Mouse (Mus musculus) liver, adult 2 months (tissue): Measurements from ENCODE around the gene Srgap3. TPM values are rescaled to one million over a fixed set of nuclear protein-coding genes. Genes with fewer than 3 reads are reported as not detected.
A peak's percentile ranks its signal among the peaks of the same experiment; 100 is the strongest.

Experiments
- DNase-seq: peaks from one replicate; pipeline ENCODE4 v3.0.0-alpha.2; 2011; ENCODE audit warnings: low read depth, low spot score; ENCODE audit errors: extremely low read depth
- H3K27ac ChIP-seq: fragments of 200-500 bp; replicated peaks from 2 replicates; pipeline ENCODE4 v1.5.1; 2012; ENCODE audit warnings: low read depth, mild to moderate bottlenecking, control low read depth, inconsistent platforms, low read length; ENCODE audit not compliant: insufficient read depth
- H3K27me3 ChIP-seq: fragments of 200-500 bp; 2 replicates; pipeline ENCODE4 v1.6.1; 2012; ENCODE audit warnings: mild to moderate bottlenecking, moderate library complexity, low read length, inconsistent platforms; ENCODE audit not compliant: control insufficient read depth, insufficient read depth
- H3K36me3 ChIP-seq: fragments of 200-500 bp; 2 replicates; pipeline ENCODE4 v1.6.1; 2012; ENCODE audit warnings: low read length, inconsistent platforms; ENCODE audit not compliant: control insufficient read depth, insufficient read depth
- H3K4me1 ChIP-seq: fragments of 200-500 bp; 2 replicates; pipeline ENCODE4 v1.6.1; 2011; ENCODE audit warnings: low read length; ENCODE audit not compliant: control insufficient read depth, insufficient read depth
- H3K4me3 ChIP-seq: fragments of 200-500 bp; 2 replicates; pipeline ENCODE4 v1.5.1; 2011; ENCODE audit warnings: low read depth, mild to moderate bottlenecking, control low read depth, low read length, moderate library complexity; ENCODE audit not compliant: insufficient read depth
- H3K79me2 ChIP-seq: fragments of 200-500 bp; 2 replicates; pipeline ENCODE4 v1.6.1; 2012; ENCODE audit warnings: inconsistent platforms, mild to moderate bottlenecking, low read length, moderate library complexity; ENCODE audit not compliant: control insufficient read depth, insufficient read depth
- H3K9ac ChIP-seq: fragments of 200-500 bp; 2 replicates; pipeline ENCODE4 v1.6.1; 2012; ENCODE audit warnings: low read depth, mild to moderate bottlenecking, control low read depth, inconsistent platforms, low read length
- CTCF ChIP-seq: fragments of 200-500 bp; IDR thresholded peaks from 2 replicates; pipeline ENCODE4 v1.5.1; 2011; ENCODE audit warnings: low read depth, low read length, control low read depth
- POLR2A ChIP-seq: fragments of 200-500 bp; IDR thresholded peaks from 2 replicates; pipeline ENCODE4 v1.6.1; 2011; ENCODE audit warnings: low read length, control low read depth; ENCODE audit not compliant: insufficient read depth; ENCODE audit errors: extremely low read depth
- WGBS: fragments of 180-500 bp; shearing (Covaris S2); methylation state at CpG from one replicate; pipeline ENCODE4 v1.1.7; 2018; 5-methylcytosine and 5-hydroxymethylcytosine counted together
- polyA plus RNA-seq: library from polyadenylated mRNA; depleted of rRNA; stranded (reverse); fragments of >200 nt; gene quantifications from 2 replicates; pipeline ENCODE4 v1.2.3, GENCODE M21; 2012; rRNA removed
- total RNA-seq: library from RNA; depleted of rRNA; stranded (reverse); fragments of >200 nt; gene quantifications from 2 replicates; pipeline ENCODE4 v1.2.3, GENCODE M21; 2014; rRNA removed

Gene Srgap3
- 0.83 and 1.2 TPM in 2 replicates for total RNA-seq
- 0.69 and 1.5 TPM in 2 replicates for polyA plus RNA-seq

- Histone ChIP-seq H3K9ac (peak within 1 kb of the TSS; percentile 25), H3K79me2 (no peaks in the 10 kb centered on the region), H3K4me1 (peaks cover 3% of the 10 kb centered on the region; the same call in 1 of the 2 replicates), H3K27me3 (no peaks in the 10 kb centered on the region), H3K27ac (no peak within 1 kb of the TSS; the same call in 1 of the 2 replicates), H3K36me3 (no peaks in the 10 kb centered on the region), H3K4me3 (peak within 1 kb of the TSS; percentile 54)
- under 1% methylated on average over 31 of the region's 31 CpGs for WGBS
- no peak; the same call in 1 of the 2 replicates for TF ChIP-seq CTCF
- no peak for TF ChIP-seq POLR2A
- peak; percentile 81 for DNase-seq
Measured at GRCm38 (mm10) chr6:112946895-112947436, at the start of gene Srgap3. Srgap3 (minus strand) TSS chr6:112947266.

- no peak overlapping the region for H3K9ac ChIP-seq
- 48% methylated on average over 1 of the region's 1 CpGs for WGBS
- H3K27me3 ChIP-seq = no peaks in the 10 kb centered on the region
- no peak overlapping the region for H3K27ac ChIP-seq
- TF ChIP-seq POLR2A (no peak), CTCF (no peak)
- no peaks in the 10 kb centered on the region for H3K79me2 ChIP-seq
- no peaks in the 10 kb centered on the region for H3K4me1 ChIP-seq
- no peaks in the 10 kb centered on the region for H3K36me3 ChIP-seq
- H3K4me3 ChIP-seq = no peak overlapping the region
- no peak for DNase-seq
Measured at GRCm38 (mm10) chr6:112995708-112996107, 48.6 kb upstream of the Srgap3 start.

- WGBS = 71% methylated on average over 1 of the region's 1 CpGs
- H3K4me3 ChIP-seq = no peak overlapping the region
- TF ChIP-seq CTCF (no peak), POLR2A (no peak)
- H3K9ac ChIP-seq = no peak overlapping the region
- DNase-seq = no peak
- H3K27me3 ChIP-seq = no peaks in the 10 kb centered on the region
- no peaks in the 10 kb centered on the region for H3K36me3 ChIP-seq
- H3K4me1 ChIP-seq = no peaks in the 10 kb centered on the region
- no peaks in the 10 kb centered on the region for H3K79me2 ChIP-seq
- H3K27ac ChIP-seq = no peak overlapping the region
Measured at GRCm38 (mm10) chr6:112990119-112990518, 43.1 kb upstream of the Srgap3 start.

GRCm38 (mm10) chr6:112985362-112986314, 38.6 kb upstream of the Srgap3 start:
- H3K27ac ChIP-seq = no peak overlapping the region
- WGBS = 62% methylated on average over 9 of the region's 9 CpGs
- DNase-seq = no peak
- H3K36me3 ChIP-seq = no peaks in the 10 kb centered on the region
- no peaks in the 10 kb centered on the region for H3K27me3 ChIP-seq
- no peak for TF ChIP-seq POLR2A
- TF ChIP-seq CTCF = no peak
- H3K4me3 ChIP-seq = no peak overlapping the region
- no peaks in the 10 kb centered on the region for H3K4me1 ChIP-seq
- no peak overlapping the region for H3K9ac ChIP-seq
- H3K79me2 ChIP-seq = no peaks in the 10 kb centered on the region

DNA sequence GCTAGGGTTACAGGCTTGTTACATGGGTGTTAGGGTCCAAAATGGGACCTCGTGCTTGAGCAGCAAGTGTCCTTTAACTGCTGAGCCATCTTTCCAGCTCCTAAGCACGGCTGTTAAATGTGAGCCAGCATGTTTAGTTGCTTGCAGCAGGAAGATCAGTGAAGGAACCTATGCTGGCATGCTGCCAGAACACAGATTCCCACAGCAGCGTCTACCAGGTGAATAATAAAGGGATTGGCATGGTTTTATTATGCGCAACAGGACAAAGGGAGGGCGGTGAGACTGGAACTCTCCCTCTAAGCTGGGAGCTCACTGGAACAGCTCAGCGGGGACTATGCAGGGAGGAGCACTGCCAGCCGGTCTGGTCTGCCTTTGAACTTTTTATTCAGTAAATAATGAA, 35.2 kb upstream of the Srgap3 start:
- no peaks in the 10 kb centered on the region for H3K4me1 ChIP-seq
- no peaks in the 10 kb centered on the region for H3K27me3 ChIP-seq
- H3K79me2 ChIP-seq = no peaks in the 10 kb centered on the region
- H3K36me3 ChIP-seq = no peaks in the 10 kb centered on the region
- 63% methylated on average over 7 of the region's 7 CpGs for WGBS
- no peak for DNase-seq
- H3K27ac ChIP-seq = no peak overlapping the region
- H3K4me3 ChIP-seq = no peak overlapping the region
- no peak overlapping the region for H3K9ac ChIP-seq
- TF ChIP-seq POLR2A (no peak), CTCF (no peak)
